Mouse (Mus musculus) pancreas, adult 10 weeks (tissue): ENCODE measurements around the gene Nlrc3. TPM values are rescaled to one million over a fixed set of nuclear protein-coding genes. Genes with fewer than 3 reads are reported as not detected.

ENCODE experiments used
- polyA plus RNA-seq: library from polyadenylated mRNA; stranded (reverse); fragments of 350-450 nt; fragmentation: Illumina TruSeq; extraction: RNeasy Lipid Tissue Mini Kit (QIAGEN cat#74804); gene quantifications from one replicate; pipeline ENCODE4 v1.2.3, GENCODE M21; 2015; ENCODE audit warnings: low read depth, low replicate concordance; ENCODE audit not compliant: insufficient read depth

Nlrc3 gene
- polyA plus RNA-seq = not detected

GRCm38 (mm10) chr16:3976251-3976671, at the start of gene Nlrc3:
TSS of gene Nlrc3 (minus strand) at chr16:3976632.

GRCm38 (mm10) chr16:4003489-4004398, 27.3 kb upstream of the Nlrc3 start, which contains the start of gene Slx4:
TSS of gene Slx4 (minus strand) at chr16:4003770.

DNA sequence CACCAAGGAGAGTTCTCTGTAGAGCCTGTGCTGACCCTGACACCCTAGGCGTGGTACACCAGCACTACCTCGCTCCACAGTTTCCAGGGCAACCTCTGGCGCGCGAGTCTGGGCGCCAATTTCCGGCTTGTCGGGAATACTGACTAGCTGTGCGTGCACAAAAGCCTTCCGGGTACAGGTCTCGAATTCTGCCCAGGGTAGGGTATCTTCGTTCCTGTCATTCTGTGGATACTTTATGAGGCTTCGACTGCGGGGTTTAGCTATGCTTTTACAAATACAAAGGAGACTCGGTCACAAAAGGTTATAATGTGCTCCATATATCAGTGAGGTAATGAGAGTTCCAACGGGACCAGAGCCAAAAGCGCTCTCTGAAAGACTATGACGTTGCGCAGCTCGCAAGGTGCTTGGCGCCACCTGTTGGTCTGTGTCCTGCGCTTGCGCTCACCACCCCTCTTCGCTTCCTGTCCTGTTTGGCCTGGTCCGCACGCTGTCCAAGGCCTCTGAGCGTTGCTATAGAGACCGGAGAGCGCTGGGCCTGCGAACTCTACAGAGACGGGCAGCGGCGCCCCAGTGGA, 67.8 kb downstream of the Nlrc3 start, which contains the start of the genes 1700037C18Rik and Cluap1:
Gene 1700037C18Rik (minus strand): TSS at position 153 of the 575 bp plus-strand sequence.
Gene Cluap1 (plus strand): TSS at position 265 of the 575 bp plus-strand sequence.

Other genes starting within 250 kb of the Nlrc3 start
- gene Zfp263, start 232.5 kb downstream of the Nlrc3 start, polyA plus RNA-seq = 11.1 TPM
- gene Olfr15, start 145.8 kb downstream of the Nlrc3 start, polyA plus RNA-seq = not detected
- gene Zfp174, start 129.4 kb downstream of the Nlrc3 start, polyA plus RNA-seq = 0.96 TPM
- gene Naa60, start 104.3 kb downstream of the Nlrc3 start, polyA plus RNA-seq = 18.0 TPM
- 3.2 TPM for gene Zfp597, start 92.1 kb downstream of the Nlrc3 start, polyA plus RNA-seq
- gene Gm20695, start 92.0 kb downstream of the Nlrc3 start, polyA plus RNA-seq = not detected
- gene 1700037C18Rik, start 67.9 kb downstream of the Nlrc3 start, polyA plus RNA-seq = 0.61 TPM
- 4.0 TPM for gene Cluap1, start 67.8 kb downstream of the Nlrc3 start, polyA plus RNA-seq
- gene Slx4, start 27.1 kb upstream of the Nlrc3 start, polyA plus RNA-seq = 7.0 TPM
- gene Dnase1, start 60.3 kb upstream of the Nlrc3 start, polyA plus RNA-seq = not detected
- 12.6 TPM for gene Trap1, start 101.2 kb upstream of the Nlrc3 start, polyA plus RNA-seq
- gene Crebbp, start 237.4 kb upstream of the Nlrc3 start, polyA plus RNA-seq = 5.3 TPM